Comparison of ENCODE assay signal across 8 mouse cellular contexts in the genomic region with DNA sequence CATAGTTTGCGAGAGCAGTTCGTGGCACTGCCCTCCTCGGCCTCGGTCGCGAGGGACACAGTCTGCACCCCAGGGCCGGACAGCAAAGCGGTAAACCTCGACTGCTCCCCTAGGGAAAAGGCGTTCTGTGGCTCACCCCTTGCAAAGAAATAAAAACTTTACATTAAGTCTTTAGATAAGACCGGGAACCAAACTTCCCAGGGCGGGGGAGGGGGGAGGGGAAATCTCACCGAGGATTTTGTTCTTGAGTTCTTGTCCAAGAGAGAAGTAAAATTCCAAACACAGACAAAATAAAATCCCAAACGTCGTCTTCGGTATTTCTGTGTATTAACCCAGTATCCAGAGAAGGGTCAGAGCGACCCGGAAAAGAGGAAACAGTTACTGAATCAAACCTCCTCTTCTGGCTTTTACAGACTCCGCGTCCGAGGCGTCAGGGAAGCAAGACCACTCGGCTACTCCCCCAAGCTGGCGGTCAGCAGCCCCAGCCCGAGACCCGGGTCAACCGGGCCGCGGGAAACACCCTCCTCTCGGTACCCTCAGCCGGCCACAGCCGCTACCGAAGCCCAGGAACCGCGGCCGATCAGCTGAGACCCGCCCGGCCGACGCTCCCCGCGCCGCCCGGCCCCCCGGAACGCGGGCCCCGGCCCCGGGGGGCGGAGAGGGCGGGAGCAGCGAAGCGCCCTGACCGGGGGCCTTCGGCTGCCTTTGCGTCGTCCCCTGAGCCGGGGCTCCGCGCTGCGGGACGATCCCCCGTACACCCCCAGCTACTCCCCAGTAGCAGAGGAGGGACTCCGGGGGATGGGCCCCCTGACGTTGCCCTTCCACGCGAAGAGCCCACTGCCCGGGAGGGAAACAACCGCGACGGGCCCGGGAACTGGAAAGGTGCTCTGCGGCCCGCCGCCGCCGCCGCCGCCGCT. TPM values are rescaled to one million over a fixed set of nuclear protein-coding genes. Genes with fewer than 3 reads are reported as not detected.
DNase-seq lines count a peak whose midpoint lies in the region; ATAC-seq and TF ChIP-seq lines count a peak whose summit lies in the region.

No protein-coding gene starts in this region.

- TF ChIP-seq POLR2A in myocyte (IDR thresholded peaks at IDR 0.05; ENCODE audit: insufficient read length, low read depth) = peak; percentile 20

- peak overlapping the region; percentile 84 for H3K4me2 ChIP-seq in liver, embryonic 11.5 days
- peak overlapping the region; percentile 95 for H3K4me2 ChIP-seq in myocyte (ENCODE audit: low read depth)
- H3K4me2 ChIP-seq in stomach, embryonic 15.5 days = peak overlapping the region; percentile 77

- peak overlapping the region; percentile 87 for H3K27ac ChIP-seq in liver, embryonic 11.5 days (ENCODE audit: low read depth, low read length)
- H3K27ac ChIP-seq in stomach, embryonic 15.5 days = peak overlapping the region; percentile 97

- H3K79me2 ChIP-seq in myocyte (ENCODE audit: control insufficient read depth, insufficient read depth) = peaks cover 52% of the 10 kb centered on the region

- peak; percentile 46 to 82 for DNase-seq in adrenal gland, adult (ENCODE audit: inconsistent age in 2 of 2, low spot score in 1 of 2)
- DNase-seq in adrenal gland, adult 8-10 months = no peak
- peak; percentile 51 for DNase-seq in embryo, embryonic 11 days
- peak; percentile 95 for DNase-seq in heart, adult 11 months
- peak; percentile 43 for DNase-seq in kidney, adult 9 months
- peak; percentile 48 for DNase-seq in liver, embryonic 11.5 days (ENCODE audit: low spot score)

- no peaks in the 10 kb centered on the region for H3K27me3 ChIP-seq in liver, embryonic 11.5 days (replicated peaks; ENCODE audit: control insufficient read depth, insufficient read depth, low read length)
- H3K27me3 ChIP-seq in myocyte (ENCODE audit: control insufficient read depth, insufficient read depth, insufficient read length) = no peaks in the 10 kb centered on the region
- H3K27me3 ChIP-seq in stomach, embryonic 15.5 days (replicated peaks) = no peaks in the 10 kb centered on the region

- WGBS in liver, embryonic 11.5 days = under 1% methylated on average over 62 of the region's 80 CpGs
- under 1% methylated on average over 80 of the region's 80 CpGs for WGBS in stomach, embryonic 15.5 days

- H3K36me3 ChIP-seq in liver, embryonic 11.5 days (ENCODE audit: control insufficient read depth, insufficient read depth, low read length) = peaks cover 5% of the 10 kb centered on the region; the same call in 1 of the 2 replicates
- H3K36me3 ChIP-seq in myocyte (ENCODE audit: control insufficient read depth, insufficient read depth) = peaks cover 6% of the 10 kb centered on the region
- peaks cover 2% of the 10 kb centered on the region; the same call in 1 of the 2 replicates for H3K36me3 ChIP-seq in stomach, embryonic 15.5 days

- peak; percentile 19 for ATAC-seq in liver, embryonic 11.5 days (replicated peaks; ENCODE audit: low FRiP score)
- peak; percentile 3 for ATAC-seq in stomach, embryonic 15.5 days (ENCODE audit: insufficient read depth, low FRiP score, low read depth)

- H3K4me1 ChIP-seq in liver, embryonic 11.5 days (replicated peaks; ENCODE audit: control insufficient read depth, insufficient read depth, low read length) = peaks cover 19% of the 10 kb centered on the region
- H3K4me1 ChIP-seq in stomach, embryonic 15.5 days = peaks cover 13% of the 10 kb centered on the region; the same call in 1 of the 2 replicates

- H3ac ChIP-seq in myocyte (ENCODE audit: control insufficient read depth, insufficient read length) = peak overlapping the region; percentile 83

- no peaks in the 10 kb centered on the region for H3K9me3 ChIP-seq in liver, embryonic 11.5 days (ENCODE audit: control insufficient read depth, low read length)
- no peaks in the 10 kb centered on the region for H3K9me3 ChIP-seq in stomach, embryonic 15.5 days

- peak overlapping the region; percentile 91 for H3K9ac ChIP-seq in liver, embryonic 11.5 days (ENCODE audit: low read depth, low read length)
- peak overlapping the region; percentile 100 for H3K9ac ChIP-seq in stomach, embryonic 15.5 days

- H3K4me3 ChIP-seq in liver, embryonic 11.5 days (ENCODE audit: low read depth, low read length) = peak overlapping the region; percentile 80
- H3K4me3 ChIP-seq in myocyte = peak overlapping the region; percentile 95
- peak overlapping the region; percentile 100 for H3K4me3 ChIP-seq in stomach, embryonic 15.5 days (replicated peaks)

TF ChIP-seq in myocyte, 11 proteins besides CTCF, POLR2A, EP300 and RAD21:
- TF ChIP-seq MYOG (IDR thresholded peaks at IDR 0.05; ENCODE audit: control insufficient read depth in 1 of 3, insufficient read depth in 1 of 3, insufficient read length in 2 of 3, low read depth in 2 of 3) (no peak), TCF12 (IDR thresholded peaks at IDR 0.05; ENCODE audit: insufficient read depth, poor library complexity, severe bottlenecking) (no peak), REST (IDR thresholded peaks at IDR 0.05; ENCODE audit: insufficient read depth, insufficient read length) (no peak)

RNA-seq across cellular contexts. Expression of gene Kdm2a, which starts 1.7 kb away (rescaled TPM):
- total RNA-seq in adrenal gland, adult 8-10 months (2022) = 100 to 1,000 TPM in 3 of 4 experiments, 10 to 100 TPM in 1; 88.6 to 150 (median 124) TPM
- 39.8 and 40.2 TPM in 2 replicates for polyA plus RNA-seq in liver, embryonic 11.5 days (2014; fragmentation: Nextera tagmentation; extraction: Ambion mirVana)
- 20.3 TPM for polyA plus RNA-seq in myocyte (2012; fragmentation: generic; extraction: Trizol)
- 37.2 and 44.7 TPM in 2 replicates for polyA plus RNA-seq in stomach, embryonic 15.5 days (2015; fragmentation: Nextera tagmentation; extraction: Ambion mirVana)

RNA-seq across cellular contexts. Expression of gene Rhod, which starts 42.9 kb away (rescaled TPM):
- total RNA-seq in adrenal gland, adult 8-10 months (2022) = 10 to 100 TPM; 29.8 to 48.0 (median 39.3) TPM
- polyA plus RNA-seq in liver, embryonic 11.5 days (2014; fragmentation: Nextera tagmentation; extraction: Ambion mirVana) = 10.3 and 14.3 TPM in 2 replicates
- polyA plus RNA-seq in myocyte (2012; fragmentation: generic; extraction: Trizol) = 51.1 TPM
- 24.1 and 32.0 TPM in 2 replicates for polyA plus RNA-seq in stomach, embryonic 15.5 days (2015; fragmentation: Nextera tagmentation; extraction: Ambion mirVana)
